In the genomic region with DNA sequence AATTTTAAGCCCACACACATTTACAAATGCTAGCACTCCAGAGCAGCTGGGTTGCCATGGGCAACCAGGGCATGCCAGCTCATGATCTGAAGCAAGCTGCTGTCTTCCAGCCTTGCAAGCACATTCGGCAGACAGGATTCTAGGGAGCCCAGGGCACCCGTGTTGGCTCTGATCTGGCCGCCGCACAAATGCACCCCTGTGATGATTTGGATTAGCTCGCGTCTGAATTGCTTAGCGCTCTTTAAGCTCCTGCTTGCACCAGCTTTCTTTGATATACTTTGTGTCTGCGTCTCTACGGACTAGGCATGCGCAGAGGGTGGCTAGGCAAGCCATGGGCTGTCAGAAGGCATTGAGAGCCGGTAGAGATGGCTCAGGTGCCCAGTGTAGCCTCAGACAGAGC, we compare ENCODE assay signal across 9 mouse cellular contexts. TPM values are rescaled to one million over a fixed set of nuclear protein-coding genes. Genes with fewer than 3 reads are reported as not detected.
A peak's percentile ranks its signal among the peaks of the same experiment; 100 is the strongest.
DNase-seq lines count a peak whose midpoint lies in the region; ATAC-seq lines count a peak whose summit lies in the region.
"Had no signal": no experiment of that assay in that cellular context is flagged by ENCODE, and none has a peak within 500 bp of the region (broad histone marks: within the 10 kb centered on the region; RNA-seq: fewer than 3 reads in every experiment).

No protein-coding gene starts in this region.

- H3K4me3 ChIP-seq in forebrain, embryonic 16.5 days (replicated peaks; ENCODE audit: low read length) = peak overlapping the region; percentile 32

- peak; percentile 94 for ATAC-seq in forebrain, embryonic 16.5 days

- H3K4me1 ChIP-seq in forebrain, embryonic 16.5 days (replicated peaks; ENCODE audit: control insufficient read depth, insufficient read depth, low read length) = peaks cover 33% of the 10 kb centered on the region

- H3K9ac ChIP-seq in forebrain, embryonic 16.5 days (replicated peaks; ENCODE audit: low read depth, low read length) = peak overlapping the region; percentile 54
- H3K9ac ChIP-seq: lung, embryonic 14.5 days had no signal

- H3K9me3 ChIP-seq in forebrain, embryonic 16.5 days (ENCODE audit: control insufficient read depth, low read length) = no peaks in the 10 kb centered on the region

- H3K36me3 ChIP-seq in forebrain, embryonic 16.5 days (ENCODE audit: control insufficient read depth, insufficient read depth) = no peaks in the 10 kb centered on the region

- H3K27ac ChIP-seq in forebrain, embryonic 16.5 days (ENCODE audit: low read length) = peak overlapping the region; percentile 93

- no peaks in the 10 kb centered on the region for H3K27me3 ChIP-seq in forebrain, embryonic 16.5 days (replicated peaks; ENCODE audit: control insufficient read depth, insufficient read depth, low read length)

- 5% methylated on average over 11 of the region's 11 CpGs for WGBS in forebrain, embryonic 16.5 days

- DNase-seq in adrenal gland, adult (ENCODE audit: inconsistent age in 2 of 2, low spot score in 1 of 2) = peak; percentile 42 to 69
- DNase-seq in adrenal gland, adult 18-20 months (ENCODE audit: low spot score in 2 of 2) = no peak
- peak; percentile 76 for DNase-seq in left cerebral cortex, adult 11 months (ENCODE audit: low spot score)
- DNase-seq in retina, adult 2 months (ENCODE audit: low read depth, low spot score) = peak; percentile 43
- DNase-seq in spleen, postnatal 36 days (ENCODE audit: low spot score in 2 of 2) = no peak
- no peak for DNase-seq in thymus, postnatal 14 days
- no peak for DNase-seq in thymus, postnatal 36 days

- H3K4me2 ChIP-seq in forebrain, embryonic 16.5 days (ENCODE audit: low read length) = peak overlapping the region; percentile 50
- H3K4me2 ChIP-seq: lung, embryonic 14.5 days had no signal

RNA-seq across cellular contexts. Expression of a gene that starts 39.3 kb away (rescaled TPM):
- total RNA-seq in adrenal gland, adult 18-20 months (2021) = not detected
- 0.14 and 0.19 TPM in 2 replicates for polyA plus RNA-seq in forebrain, embryonic 16.5 days (2015; fragmentation: Nextera tagmentation; extraction: Ambion mirVana)
- polyA plus RNA-seq: lung, embryonic 14.5 days had no signal

RNA-seq across cellular contexts. Expression of a gene that starts 49.7 kb away (rescaled TPM):
- not detected for total RNA-seq in adrenal gland, adult 18-20 months (2021)
- polyA plus RNA-seq in forebrain, embryonic 16.5 days (2015; fragmentation: Nextera tagmentation; extraction: Ambion mirVana) = 1.1 and 1.3 TPM in 2 replicates

Comparison
In these comparisons a context has a peak if more than half of its experiments do, and no peak if none do; other contexts are left out.
1. DNase-seq: peak in adrenal gland, adult (2 of 2), left cerebral cortex, adult 11 months (single experiment) and retina, adult 2 months (single experiment); none in adrenal gland, adult 18-20 months (0 of 2), spleen, postnatal 36 days (0 of 2), thymus, postnatal 14 days (single experiment) and thymus, postnatal 36 days (0 of 2).